Mouse (Mus musculus) embryonic facial prominence, embryonic 15.5 days (tissue): Measurements from ENCODE around the gene Aph1c. TPM values are rescaled to one million over a fixed set of nuclear protein-coding genes. Genes with fewer than 3 reads are reported as not detected.
"Not testable (repeated sequence)": the region's sequence is repeated elsewhere in the genome, so short reads cannot be mapped to it uniquely, and the experiment has no call there.

Source experiments
- ATAC-seq: fragments of 200-750 bp; cut with Nextera tagmentation; 2 replicates; pipeline ENCODE4 v1.8.0; 2017; ENCODE audit warnings: low read depth, moderate TSS enrichment; ENCODE audit not compliant: insufficient number of reproducible peaks, low FRiP score, low TSS enrichment
- H3K27ac ChIP-seq: fragments of 300-500 bp; sonication (generic); replicated peaks from 2 replicates; pipeline ENCODE4 v1.5.1; 2015; ENCODE audit warnings: mild to moderate bottlenecking, inconsistent platforms
- H3K27me3 ChIP-seq: fragments of 300-500 bp; sonication (generic); 2 replicates; pipeline ENCODE4 v1.6.1; 2015; ENCODE audit warnings: inconsistent platforms
- H3K36me3 ChIP-seq: fragments of 300-500 bp; sonication (generic); 2 replicates; pipeline ENCODE4 v1.6.1; 2015; ENCODE audit warnings: mild to moderate bottlenecking, inconsistent platforms
- H3K4me1 ChIP-seq: fragments of 300-500 bp; sonication (generic); 2 replicates; pipeline ENCODE4 v1.6.1; 2015; ENCODE audit warnings: inconsistent platforms
- H3K4me2 ChIP-seq: fragments of 300-500 bp; sonication (generic); replicated peaks from 2 replicates; pipeline ENCODE4 v1.6.1; 2015; ENCODE audit warnings: mild to moderate bottlenecking, inconsistent platforms
- H3K4me3 ChIP-seq: fragments of 300-500 bp; sonication (generic); replicated peaks from 2 replicates; pipeline ENCODE4 v1.5.1; 2015; ENCODE audit warnings: mild to moderate bottlenecking, inconsistent platforms
- H3K9ac ChIP-seq: fragments of 300-500 bp; sonication (generic); 2 replicates; pipeline ENCODE4 v1.6.1; 2015; ENCODE audit warnings: inconsistent platforms
- H3K9me3 ChIP-seq: fragments of 300-500 bp; sonication (generic); replicated peaks from 2 replicates; pipeline ENCODE4 v1.6.1; 2016; ENCODE audit warnings: inconsistent platforms
- WGBS: fragments of 180-500 bp; shearing (Covaris S2); methylation state at CpG from one replicate; pipeline ENCODE4 v1.1.7; 2015; 5-methylcytosine and 5-hydroxymethylcytosine counted together
- polyA plus RNA-seq: library from polyadenylated mRNA; unstranded; fragments of >200 nt; fragmentation: Nextera tagmentation; extraction: Ambion mirVana; gene quantifications from 2 replicates; pipeline ENCODE4 v1.2.1, GENCODE M21; 2015

The Aph1c gene
- polyA plus RNA-seq, 1 experiment from 2014 or later = 5.2 TPM

- no peak overlapping the region; the same call in 1 of the 2 replicates for H3K9ac ChIP-seq
These were observed 675 bp downstream of the Aph1c start for GRCm38 (mm10) chr9:66833851-66834250.

GRCm38 (mm10) chr9:66832366-66832908, 2.1 kb downstream of the Aph1c start:
- Histone ChIP-seq H3K27ac (no peak overlapping the region), H3K9ac (no peak overlapping the region), H3K4me2 (no peak overlapping the region), H3K27me3 (no peaks in the 10 kb centered on the region), H3K4me3 (no peak overlapping the region), H3K36me3 (no peaks in the 10 kb centered on the region), H3K9me3 (no peaks in the 10 kb centered on the region), H3K4me1 (peaks cover 14% of the 10 kb centered on the region)
- no peak for ATAC-seq
- 47% methylated on average over 4 of the region's 4 CpGs for WGBS

More at GRCm38 (mm10) chr9:66833851-66834250, 675 bp downstream of the Aph1c start:
- no peak for ATAC-seq
- H3K27me3 ChIP-seq = no peaks in the 10 kb centered on the region
- H3K36me3 ChIP-seq = no peaks in the 10 kb centered on the region
- H3K4me1 ChIP-seq = peaks cover 14% of the 10 kb centered on the region
- H3K4me3 ChIP-seq = peak overlapping the region; percentile 73
- 16% methylated on average over 7 of the region's 7 CpGs for WGBS
- H3K4me2 ChIP-seq = peak overlapping the region; percentile 89
- no peaks in the 10 kb centered on the region for H3K9me3 ChIP-seq
- H3K27ac ChIP-seq = no peak overlapping the region

DNA sequence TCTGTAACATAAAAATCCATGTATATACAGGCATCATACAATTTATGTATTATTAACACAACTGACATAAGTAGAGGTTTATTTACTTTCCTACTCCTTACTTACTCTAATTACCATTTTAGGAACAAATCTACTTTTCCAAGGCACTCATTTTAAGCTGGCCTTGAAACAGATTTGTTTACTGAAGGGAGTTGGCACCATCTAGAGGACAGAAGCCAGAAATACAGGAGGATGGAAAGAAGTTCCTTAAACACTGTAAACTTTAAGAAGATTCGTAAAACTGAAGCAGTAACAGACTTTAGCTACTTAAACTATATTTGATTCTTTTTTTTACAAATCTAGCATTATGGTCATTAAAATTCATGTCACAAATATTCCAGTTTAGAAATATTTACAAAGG, 8.5 kb downstream of the Aph1c start:
- H3K27me3 ChIP-seq = no peaks in the 10 kb centered on the region
- H3K9me3 ChIP-seq = no peaks in the 10 kb centered on the region
- H3K4me1 ChIP-seq = no peaks in the 10 kb centered on the region
- no peak overlapping the region for H3K4me2 ChIP-seq
- WGBS = 27% methylated on average over 1 of the region's 1 CpGs
- no peak overlapping the region for H3K4me3 ChIP-seq
- no peak overlapping the region for H3K27ac ChIP-seq
- no peaks in the 10 kb centered on the region for H3K36me3 ChIP-seq
- no peak overlapping the region for H3K9ac ChIP-seq
- no peak for ATAC-seq

GRCm38 (mm10) chr9:66822255-66822654, 12.3 kb downstream of the Aph1c start:
- H3K4me2 ChIP-seq, ATAC-seq, H3K4me1 ChIP-seq, H3K27me3 ChIP-seq, H3K9me3 ChIP-seq, H3K9ac ChIP-seq, H3K27ac ChIP-seq, H3K4me3 ChIP-seq, H3K36me3 ChIP-seq: not testable (repeated sequence)
- WGBS = no CpG with 5 or more reads among the region's 5 CpGs

DNA sequence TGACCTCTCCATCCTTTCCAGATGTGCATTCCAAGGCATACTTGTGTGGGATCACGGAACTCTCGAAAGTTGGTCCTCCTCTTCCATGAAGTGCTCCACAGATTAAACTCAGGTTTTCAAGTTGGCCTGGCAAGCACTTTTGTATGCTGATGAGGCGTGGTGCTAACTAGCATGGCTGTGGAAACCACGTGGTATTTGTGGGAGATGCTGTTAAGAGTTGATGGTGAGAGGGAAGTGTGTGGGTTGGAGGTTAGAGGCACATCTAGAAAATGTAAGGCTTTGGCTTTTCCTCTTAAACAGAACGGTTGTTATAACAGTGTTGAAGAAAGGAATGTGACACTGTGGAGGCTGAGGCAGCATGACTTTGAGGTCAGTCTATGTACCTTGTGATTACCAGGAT, 13.5 kb downstream of the Aph1c start:
- H3K9ac ChIP-seq = no peak overlapping the region
- H3K9me3 ChIP-seq = no peaks in the 10 kb centered on the region
- WGBS = 66% methylated on average over 5 of the region's 5 CpGs
- no peak overlapping the region for H3K4me2 ChIP-seq
- no peaks in the 10 kb centered on the region for H3K4me1 ChIP-seq
- H3K36me3 ChIP-seq = no peaks in the 10 kb centered on the region
- no peaks in the 10 kb centered on the region for H3K27me3 ChIP-seq
- ATAC-seq = no peak
- H3K27ac ChIP-seq = no peak overlapping the region
- no peak overlapping the region for H3K4me3 ChIP-seq

DNA sequence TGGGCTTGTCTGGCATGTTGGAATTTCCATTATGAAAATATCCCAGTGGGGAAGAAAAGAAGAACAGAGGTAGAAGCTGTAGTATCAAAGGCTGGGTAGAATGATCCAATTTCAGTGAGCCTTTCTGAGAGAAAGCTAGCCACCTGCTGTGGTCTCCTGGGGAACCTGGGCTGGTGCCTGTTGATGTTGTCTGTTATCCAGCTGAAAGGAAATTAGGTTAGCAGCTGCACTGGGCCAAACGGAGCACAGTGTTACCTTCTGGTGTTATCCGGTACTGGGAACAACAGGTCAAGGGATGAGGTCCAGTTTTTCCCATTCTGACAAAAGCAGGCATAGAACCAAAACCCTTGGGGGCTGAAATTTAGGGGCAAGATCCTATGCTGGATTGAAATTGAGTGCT, 21.1 kb downstream of the Aph1c start:
- H3K27me3 ChIP-seq = no peaks in the 10 kb centered on the region
- ATAC-seq = no peak
- H3K36me3 ChIP-seq = no peaks in the 10 kb centered on the region
- H3K4me2 ChIP-seq = no peak overlapping the region
- H3K4me3 ChIP-seq = no peak overlapping the region
- H3K9ac ChIP-seq = no peak overlapping the region
- no peak overlapping the region for H3K27ac ChIP-seq
- no peaks in the 10 kb centered on the region for H3K4me1 ChIP-seq
- 31% methylated on average over 2 of the region's 2 CpGs for WGBS
- H3K9me3 ChIP-seq = no peaks in the 10 kb centered on the region

- H3K36me3 ChIP-seq, ATAC-seq, H3K9me3 ChIP-seq, H3K27ac ChIP-seq, H3K9ac ChIP-seq, H3K4me1 ChIP-seq: not testable (repeated sequence)
- H3K27me3 ChIP-seq = peaks cover 19% of the 10 kb centered on the region
- 4% methylated on average over 30 of the region's 37 CpGs for WGBS
- H3K4me3 ChIP-seq = peak overlapping the region; percentile 35
- peak overlapping the region; percentile 52 for H3K4me2 ChIP-seq
These were observed 28.6 kb downstream of the Aph1c start for GRCm38 (mm10) chr9:66805951-66806350.

GRCm38 (mm10) chr9:66801947-66802346, 32.6 kb downstream of the Aph1c start:
- no peak overlapping the region for H3K4me2 ChIP-seq
- no peak for ATAC-seq
- no peaks in the 10 kb centered on the region for H3K36me3 ChIP-seq
- H3K27me3 ChIP-seq = peaks cover 16% of the 10 kb centered on the region
- H3K4me3 ChIP-seq = no peak overlapping the region
- no peaks in the 10 kb centered on the region for H3K9me3 ChIP-seq
- H3K9ac ChIP-seq = no peak overlapping the region
- no peak overlapping the region for H3K27ac ChIP-seq
- WGBS = 47% methylated on average over 12 of the region's 12 CpGs
- no peaks in the 10 kb centered on the region for H3K4me1 ChIP-seq

GRCm38 (mm10) chr9:66796739-66797138, 37.8 kb downstream of the Aph1c start, which contains the start of gene Gm10647:
Gm10647 (plus strand) TSS chr9:66797039.
- Histone ChIP-seq H3K27ac (peak within 1 kb of the TSS; percentile 90), H3K4me3 (peak within 1 kb of the TSS; percentile 77), H3K4me2 (peak within 1 kb of the TSS; percentile 82), H3K4me1 (peaks cover 3% of the 10 kb centered on the region; the same call in 1 of the 2 replicates), H3K9me3 (no peaks in the 10 kb centered on the region), H3K36me3 (no peaks in the 10 kb centered on the region), H3K9ac (peak within 1 kb of the TSS; percentile 62), H3K27me3 (0 out of 2 replicates have a peak, but pooled peaks cover 3% of the 10 kb centered on the region)
- no peak for ATAC-seq
- 64% methylated on average over 5 of the region's 5 CpGs for WGBS

GRCm38 (mm10) chr9:66795464-66796324, 38.8 kb downstream of the Aph1c start, which contains the start of gene Aph1b:
Aph1b (minus strand) TSS chr9:66795490.
- Histone ChIP-seq H3K4me3 (peak within 1 kb of the TSS; percentile 77), H3K9me3 (no peaks in the 10 kb centered on the region), H3K27ac (peak within 1 kb of the TSS; percentile 90), H3K4me2 (peak within 1 kb of the TSS; percentile 82), H3K27me3 (no peaks in the 10 kb centered on the region), H3K4me1 (peaks cover 3% of the 10 kb centered on the region; the same call in 1 of the 2 replicates), H3K9ac (peak within 1 kb of the TSS; percentile 62), H3K36me3 (no peaks in the 10 kb centered on the region)
- under 1% methylated on average over 42 of the region's 42 CpGs for WGBS
- ATAC-seq = peak; percentile 98

- Histone ChIP-seq H3K9ac (peak overlapping the region; percentile 62), H3K9me3 (no peaks in the 10 kb centered on the region), H3K4me1 (peaks cover 3% of the 10 kb centered on the region; the same call in 1 of the 2 replicates), H3K36me3 (peaks cover 7% of the 10 kb centered on the region), H3K27ac (peak overlapping the region; percentile 90), H3K4me2 (peak overlapping the region; percentile 82), H3K27me3 (no peaks in the 10 kb centered on the region), H3K4me3 (peak overlapping the region; percentile 77)
- WGBS = 2% methylated on average over 43 of the region's 43 CpGs
- peak; percentile 22 for ATAC-seq
These were observed 39.7 kb downstream of the Aph1c start for GRCm38 (mm10) chr9:66794629-66795463.
